In genomic region chr5:27724460-27724859, GRCm38 (mm10) we compare ENCODE assay signal across 15 mouse cellular contexts.
DNase-seq lines count a peak whose midpoint lies in the region; ATAC-seq and TF ChIP-seq lines count a peak whose summit lies in the region.
"Had no signal": no experiment of that assay in that cellular context is flagged by ENCODE, and none has a peak within 500 bp of the region (broad histone marks: within the 10 kb centered on the region; RNA-seq: fewer than 3 reads in every experiment).

No protein-coding gene starts in this region.

- H3K36me3 ChIP-seq in heart, adult 2 months (ENCODE audit: control insufficient read depth, insufficient read depth, low read length): no peaks in the 10 kb centered on the region
- no peaks in the 10 kb centered on the region for H3K36me3 ChIP-seq in liver, postnatal 0 days (replicated peaks; ENCODE audit: insufficient read depth, low read length)
- H3K36me3 ChIP-seq in liver, embryonic 11.5 days (ENCODE audit: control insufficient read depth, insufficient read depth, low read length): no peaks in the 10 kb centered on the region
- no peaks in the 10 kb centered on the region for H3K36me3 ChIP-seq in G1E (replicated peaks)
- H3K36me3 ChIP-seq: forebrain, embryonic 10.5 days; heart, embryonic 10.5 days; kidney, embryonic 15.5 days; limb, embryonic 12.5 days had no signal

- DNase-seq in heart, adult 2 months: no peak
- DNase-seq in heart, adult 11 months: no peak
- no peak for DNase-seq in liver, postnatal 0 days
- no peak for DNase-seq in liver, embryonic 11.5 days (ENCODE audit: low spot score)
- DNase-seq in G1E (ENCODE audit: low spot score): no peak
- peak; percentile 5 for DNase-seq in induced T-regulatory cell, adult 2 months (ENCODE audit: low read depth)
- no peak for DNase-seq in MN1 (ENCODE audit: low spot score)
- no peak for DNase-seq in heart, postnatal 14 days
- DNase-seq: cerebellum, adult 11-12 months had no signal

- intact Hi-C loops in heart, adult 2 months (cut with DNase I): loop anchor here (5.0 kb wide), 1 partner anchor 47 kb away; no protein-coding TSS in a partner anchor
- intact Hi-C loops in heart, postnatal 14 days (cut with DNase I): no loop called here

- no peak for ATAC-seq in liver, postnatal 0 days
- no peak for ATAC-seq in liver, embryonic 11.5 days (replicated peaks; ENCODE audit: low FRiP score)
- ATAC-seq in G1E (ENCODE audit: extremely low read depth, insufficient number of reproducible peaks, low FRiP score, poor library complexity, severe bottlenecking): no peak
- ATAC-seq: midbrain, embryonic 16.5 days had no signal

- no peak for TF ChIP-seq EP300 in heart, adult 2 months (IDR thresholded peaks at IDR 0.05; ENCODE audit: insufficient read depth, low read depth, low read length)
- TF ChIP-seq EP300 in liver, postnatal 0 days (IDR thresholded peaks at IDR 0.05; ENCODE audit: low read depth): no peak

- TF ChIP-seq POLR2A in heart, adult 2 months (IDR thresholded peaks at IDR 0.05; ENCODE audit: insufficient read depth, low read depth, low read length): no peak

- no peaks in the 10 kb centered on the region for H3K4me1 ChIP-seq in heart, adult 2 months (ENCODE audit: control insufficient read depth, insufficient read depth, low read length)
- H3K4me1 ChIP-seq in liver, postnatal 0 days (ENCODE audit: insufficient read depth): no peaks in the 10 kb centered on the region
- H3K4me1 ChIP-seq in liver, embryonic 11.5 days (replicated peaks; ENCODE audit: control insufficient read depth, insufficient read depth, low read length): no peaks in the 10 kb centered on the region
- H3K4me1 ChIP-seq in G1E (ENCODE audit: insufficient read depth, low read depth, low read length): no peaks in the 10 kb centered on the region
- H3K4me1 ChIP-seq: forebrain, embryonic 10.5 days; heart, embryonic 10.5 days; hindbrain, embryonic 13.5 days; kidney, embryonic 15.5 days; limb, embryonic 12.5 days had no signal

- H3K27ac ChIP-seq in heart, adult 2 months: no peak overlapping the region
- H3K27ac ChIP-seq in liver, postnatal 0 days (ENCODE audit: low read depth): no peak overlapping the region
- H3K27ac ChIP-seq in liver, embryonic 11.5 days (ENCODE audit: low read depth, low read length): no peak overlapping the region
- H3K27ac ChIP-seq: forebrain, embryonic 10.5 days; heart, embryonic 10.5 days; hindbrain, embryonic 13.5 days; kidney, embryonic 15.5 days; limb, embryonic 12.5 days had no signal

- no peaks in the 10 kb centered on the region for H3K9me3 ChIP-seq in liver, postnatal 0 days (ENCODE audit: low read length)
- no peaks in the 10 kb centered on the region for H3K9me3 ChIP-seq in liver, embryonic 11.5 days (ENCODE audit: control insufficient read depth, low read length)
- no peaks in the 10 kb centered on the region for H3K9me3 ChIP-seq in G1E (replicated peaks)
- H3K9me3 ChIP-seq: forebrain, embryonic 10.5 days; heart, embryonic 10.5 days; hindbrain, embryonic 13.5 days; kidney, embryonic 15.5 days; limb, embryonic 12.5 days had no signal

- H3K27me3 ChIP-seq in heart, adult 2 months (ENCODE audit: control insufficient read depth, insufficient read depth, low read length): no peaks in the 10 kb centered on the region
- H3K27me3 ChIP-seq in liver, postnatal 0 days (ENCODE audit: insufficient read depth, low read length): no peaks in the 10 kb centered on the region
- H3K27me3 ChIP-seq in liver, embryonic 11.5 days (replicated peaks; ENCODE audit: control insufficient read depth, insufficient read depth, low read length): no peaks in the 10 kb centered on the region
- H3K27me3 ChIP-seq in G1E (ENCODE audit: insufficient read depth, low read length): peaks cover 46% of the 10 kb centered on the region
- H3K27me3 ChIP-seq: hindbrain, embryonic 13.5 days; kidney, embryonic 15.5 days; limb, embryonic 12.5 days had no signal

- no peak overlapping the region for H3K9ac ChIP-seq in heart, adult 2 months (ENCODE audit: low read depth, low read length)
- no peak overlapping the region for H3K9ac ChIP-seq in liver, postnatal 0 days (replicated peaks)
- no peak overlapping the region for H3K9ac ChIP-seq in liver, embryonic 11.5 days (ENCODE audit: low read depth, low read length)
- H3K9ac ChIP-seq: hindbrain, embryonic 13.5 days; kidney, embryonic 15.5 days; limb, embryonic 12.5 days had no signal

- H3K79me2 ChIP-seq in heart, adult 2 months (replicated peaks; ENCODE audit: control insufficient read depth, insufficient read depth, low read length): no peaks in the 10 kb centered on the region

- H3K4me2 ChIP-seq in liver, postnatal 0 days (ENCODE audit: low read depth, low read length): no peak overlapping the region
- no peak overlapping the region for H3K4me2 ChIP-seq in liver, embryonic 11.5 days
- H3K4me2 ChIP-seq: hindbrain, embryonic 13.5 days; kidney, embryonic 15.5 days; limb, embryonic 12.5 days had no signal

- WGBS in heart, adult 2 months: 27% methylated on average over 2 of the region's 2 CpGs
- 23% methylated on average over 2 of the region's 2 CpGs for WGBS in liver, postnatal 0 days (ENCODE audit: insufficient replicate concordance)
- WGBS in liver, embryonic 11.5 days: 13% methylated on average over 2 of the region's 2 CpGs

- TF ChIP-seq CTCF in heart, adult 2 months (IDR thresholded peaks at IDR 0.05): peak; percentile 67
- peak; percentile 68 for TF ChIP-seq CTCF in liver, postnatal 0 days (IDR thresholded peaks at IDR 0.05; ENCODE audit: low read depth)
- TF ChIP-seq CTCF in G1E (IDR thresholded peaks at IDR 0.05; ENCODE audit: low read depth, low read length): peak; percentile 69

- H3K4me3 ChIP-seq in heart, adult 2 months: no peak overlapping the region
- no peak overlapping the region for H3K4me3 ChIP-seq in liver, postnatal 0 days (ENCODE audit: low read depth, low read length)
- H3K4me3 ChIP-seq in liver, embryonic 11.5 days (ENCODE audit: low read depth, low read length): no peak overlapping the region
- no peak overlapping the region for H3K4me3 ChIP-seq in G1E (ENCODE audit: low read depth, low read length)
- H3K4me3 ChIP-seq: forebrain, embryonic 10.5 days; heart, embryonic 10.5 days; hindbrain, embryonic 13.5 days; kidney, embryonic 15.5 days; limb, embryonic 12.5 days had no signal
